Mouse (Mus musculus): ENCODE data around the gene 1700018F24Rik.

GRCm38 (mm10) chr5:145064765-145065340 lies 22.1 kb downstream of the 1700018F24Rik start:
- TF ChIP-seq CTCF (conservative IDR thresholded peaks at IDR 0.05 in 1 of 2, IDR thresholded peaks at IDR 0.05 in 1 of 2; ENCODE audit: low read depth in 2 of 2, low read length in 2 of 2) (no peak), ZNF384 (IDR thresholded peaks at IDR 0.05; ENCODE audit: low read depth, low read length) (no peak), POLR2A (IDR thresholded peaks at IDR 0.05; ENCODE audit: low read depth, low read length) (no peak), EP300 (IDR thresholded peaks at IDR 0.05; ENCODE audit: low read length) (no peak), BHLHE40 (IDR thresholded peaks at IDR 0.05; ENCODE audit: low read depth, low read length) (no peak), JUN (IDR thresholded peaks at IDR 0.05; ENCODE audit: insufficient read depth, low read depth, low read length) (no peak), POLR2AphosphoS2 (IDR thresholded peaks at IDR 0.05; ENCODE audit: low read depth, low read length) (no peak), KAT2A (IDR thresholded peaks at IDR 0.05; ENCODE audit: insufficient replicate concordance, low read length) (no peak)
